Mouse (Mus musculus) forebrain, embryonic 16.5 days (tissue): ENCODE results near the gene Capn11. TPM values are rescaled to one million over a fixed set of nuclear protein-coding genes. Genes with fewer than 3 reads are reported as not detected.

Experiments used
- ATAC-seq: fragments of 200-750 bp; cut with Nextera tagmentation; 2 replicates; pipeline ENCODE4 v1.8.0; 2017; ENCODE audit warnings: mild to moderate bottlenecking, moderate library complexity
- H3K27ac ChIP-seq: fragments of 300-500 bp; sonication (generic); 2 replicates; pipeline ENCODE4 v1.5.1; 2014; ENCODE audit warnings: low read length, control low read depth
- H3K27me3 ChIP-seq: fragments of 300-500 bp; sonication (generic); replicated peaks from 2 replicates; pipeline ENCODE4 v1.6.1; 2014; ENCODE audit warnings: low read length; ENCODE audit not compliant: control insufficient read depth, insufficient read depth
- H3K36me3 ChIP-seq: fragments of 300-500 bp; sonication (generic); 2 replicates; pipeline ENCODE4 v1.6.1; 2014; ENCODE audit not compliant: control insufficient read depth, insufficient read depth
- H3K4me1 ChIP-seq: fragments of 300-500 bp; sonication (generic); replicated peaks from 2 replicates; pipeline ENCODE4 v1.6.1; 2014; ENCODE audit warnings: low read length; ENCODE audit not compliant: control insufficient read depth, insufficient read depth
- H3K4me2 ChIP-seq: fragments of 300-500 bp; sonication (generic); 2 replicates; pipeline ENCODE4 v1.6.1; 2014; ENCODE audit warnings: mild to moderate bottlenecking, low read length, control low read depth
- H3K4me3 ChIP-seq: fragments of 300-500 bp; sonication (generic); replicated peaks from 2 replicates; pipeline ENCODE4 v1.5.1; 2014; ENCODE audit warnings: mild to moderate bottlenecking, low read length, control low read depth
- H3K9ac ChIP-seq: fragments of 300-500 bp; sonication (generic); replicated peaks from 2 replicates; pipeline ENCODE4 v1.6.1; 2014; ENCODE audit warnings: low read depth, low read length, control low read depth
- H3K9me3 ChIP-seq: fragments of 300-500 bp; sonication (generic); 2 replicates; pipeline ENCODE4 v1.6.1; 2016; ENCODE audit warnings: low read length; ENCODE audit not compliant: control insufficient read depth
- WGBS: fragments of 180-500 bp; shearing (Covaris S2); extraction: QIAGEN DNeasy Blood & Tissue Kit; methylation state at CpG from one replicate; pipeline ENCODE4 v1.1.7; 2014; 5-methylcytosine and 5-hydroxymethylcytosine counted together
- polyA plus RNA-seq: library from polyadenylated mRNA; unstranded; fragments of >200 nt; fragmentation: Nextera tagmentation; extraction: Ambion mirVana; gene quantifications from 2 replicates; pipeline ENCODE4 v1.2.1, GENCODE M21; 2015

The Capn11 gene
- polyA plus RNA-seq, result 0.85 and 1.5 TPM in 2 replicates

GRCm38 (mm10) chr17:45659225-45659624 lies at the start of gene Capn11:
Capn11 (minus strand) TSS chr17:45659325.
- Histone ChIP-seq H3K9me3 (no peaks in the 10 kb centered on the region), H3K4me3 (no peak within 1 kb of the TSS), H3K27ac (no peak within 1 kb of the TSS), H3K4me2 (no peak within 1 kb of the TSS), H3K27me3 (no peaks in the 10 kb centered on the region), H3K36me3 (peaks cover 15% of the 10 kb centered on the region), H3K4me1 (no peaks in the 10 kb centered on the region), H3K9ac (no peak within 1 kb of the TSS)
- 84% methylated on average over 4 of the region's 4 CpGs for WGBS
- ATAC-seq, result no peak

- Histone ChIP-seq H3K27ac (no peak overlapping the region), H3K4me3 (no peak overlapping the region), H3K36me3 (no peaks in the 10 kb centered on the region), H3K4me1 (no peaks in the 10 kb centered on the region), H3K9me3 (no peaks in the 10 kb centered on the region), H3K9ac (no peak overlapping the region), H3K4me2 (no peak overlapping the region), H3K27me3 (no peaks in the 10 kb centered on the region)
- 86% methylated on average over 8 of the region's 8 CpGs for WGBS
- ATAC-seq, result no peak
These were observed 49.1 kb upstream of the Capn11 start for GRCm38 (mm10) chr17:45708179-45708578.

- no peaks in the 10 kb centered on the region for H3K36me3 ChIP-seq
- H3K27me3 ChIP-seq, result no peaks in the 10 kb centered on the region
- no peak overlapping the region for H3K4me2 ChIP-seq
- no peak overlapping the region for H3K4me3 ChIP-seq
- H3K9ac ChIP-seq, result no peak overlapping the region
- WGBS, result 42% methylated on average over 3 of the region's 3 CpGs
- no peaks in the 10 kb centered on the region for H3K9me3 ChIP-seq
- no peak for ATAC-seq
- H3K27ac ChIP-seq, result no peak overlapping the region
- H3K4me1 ChIP-seq, result no peaks in the 10 kb centered on the region
These were observed 48.3 kb upstream of the Capn11 start for GRCm38 (mm10) chr17:45707376-45707775.

GRCm38 (mm10) chr17:45706796-45707195 lies 47.7 kb upstream of the Capn11 start:
- Histone ChIP-seq H3K36me3 (no peaks in the 10 kb centered on the region), H3K9me3 (no peaks in the 10 kb centered on the region), H3K27me3 (no peaks in the 10 kb centered on the region), H3K4me2 (no peak overlapping the region), H3K4me1 (no peaks in the 10 kb centered on the region), H3K4me3 (no peak overlapping the region), H3K9ac (no peak overlapping the region), H3K27ac (no peak overlapping the region)
- WGBS, result 55% methylated on average over 5 of the region's 5 CpGs
- ATAC-seq, result no peak

GRCm38 (mm10) chr17:45703187-45703586 lies 44.1 kb upstream of the Capn11 start:
- H3K4me2 ChIP-seq, result no peak overlapping the region
- no peak overlapping the region for H3K9ac ChIP-seq
- H3K27ac ChIP-seq, result no peak overlapping the region
- ATAC-seq, result no peak
- no peaks in the 10 kb centered on the region for H3K9me3 ChIP-seq
- no peaks in the 10 kb centered on the region for H3K4me1 ChIP-seq
- no peak overlapping the region for H3K4me3 ChIP-seq
- WGBS, result 69% methylated on average over 7 of the region's 7 CpGs
- no peaks in the 10 kb centered on the region for H3K27me3 ChIP-seq
- H3K36me3 ChIP-seq, result no peaks in the 10 kb centered on the region; the same call in 1 of the 2 replicates

GRCm38 (mm10) chr17:45702254-45702653 lies 43.1 kb upstream of the Capn11 start:
- Histone ChIP-seq H3K27me3 (no peaks in the 10 kb centered on the region), H3K9me3 (no peaks in the 10 kb centered on the region)
- WGBS, result 66% methylated on average over 4 of the region's 4 CpGs

GRCm38 (mm10) chr17:45701236-45701591 lies 42.1 kb upstream of the Capn11 start:
- Histone ChIP-seq H3K9me3 (no peaks in the 10 kb centered on the region), H3K4me1 (no peaks in the 10 kb centered on the region), H3K9ac (no peak overlapping the region), H3K36me3 (no peaks in the 10 kb centered on the region; the same call in 1 of the 2 replicates), H3K4me3 (no peak overlapping the region), H3K27me3 (no peaks in the 10 kb centered on the region), H3K4me2 (no peak overlapping the region), H3K27ac (no peak overlapping the region)
- WGBS, result 67% methylated on average over 9 of the region's 9 CpGs
- ATAC-seq, result no peak

More at GRCm38 (mm10) chr17:45702254-45702653, 43.1 kb upstream of the Capn11 start:
- Histone ChIP-seq H3K9ac (no peak overlapping the region), H3K4me3 (no peak overlapping the region), H3K4me2 (no peak overlapping the region), H3K27ac (no peak overlapping the region), H3K36me3 (no peaks in the 10 kb centered on the region; the same call in 1 of the 2 replicates), H3K4me1 (no peaks in the 10 kb centered on the region)
- ATAC-seq, result no peak

GRCm38 (mm10) chr17:45700496-45701235 lies 41.5 kb upstream of the Capn11 start:
- Histone ChIP-seq H3K9ac (no peak overlapping the region), H3K4me3 (no peak overlapping the region), H3K27ac (no peak overlapping the region), H3K27me3 (no peaks in the 10 kb centered on the region), H3K36me3 (no peaks in the 10 kb centered on the region; the same call in 1 of the 2 replicates), H3K9me3 (no peaks in the 10 kb centered on the region), H3K4me1 (no peaks in the 10 kb centered on the region), H3K4me2 (no peak overlapping the region)
- WGBS, result 57% methylated on average over 10 of the region's 16 CpGs
- ATAC-seq, result no peak

GRCm38 (mm10) chr17:45699039-45699740 lies 40.1 kb upstream of the Capn11 start:
- Histone ChIP-seq H3K4me1 (no peaks in the 10 kb centered on the region), H3K9ac (no peak overlapping the region), H3K4me2 (no peak overlapping the region), H3K27ac (no peak overlapping the region), H3K4me3 (no peak overlapping the region), H3K36me3 (no peaks in the 10 kb centered on the region; the same call in 1 of the 2 replicates), H3K9me3 (no peaks in the 10 kb centered on the region), H3K27me3 (no peaks in the 10 kb centered on the region)
- 90% methylated on average over 3 of the region's 3 CpGs for WGBS
- no peak for ATAC-seq
